Mouse (Mus musculus) adrenal gland, adult 18-20 months (tissue): ENCODE measurements around the gene Dxo. TPM values are rescaled to one million over a fixed set of nuclear protein-coding genes. Genes with fewer than 3 reads are reported as not detected.
"Not testable (repeated sequence)": the region's sequence is repeated elsewhere in the genome, so short reads cannot be mapped to it uniquely, and the experiment has no call there.

Source experiments
- DNase-seq, 2 experiments: peaks; one replicate each; pipeline ENCODE4 v3.0.0; 2021 to 2022; ENCODE audit warnings: low spot score in 2 of 2
- total RNA-seq, 2 experiments: library from RNA; stranded (reverse); gene quantifications; 1 replicate in 1 of 2; 2 replicates in 1 of 2; pipeline ENCODE4 v1.2.3; 2021

Dxo gene
- total RNA-seq, 2 experiments from 2014 or later = 75.5 to 82.1 TPM

- no peak for DNase-seq
Observed at GRCm38 (mm10) chr17:34814818-34815370, 21.9 kb upstream of the Dxo start.

GRCm38 (mm10) chr17:34830776-34831175 is 6.0 kb upstream of the Dxo start:
- DNase-seq = not testable (repeated sequence)

DNA sequence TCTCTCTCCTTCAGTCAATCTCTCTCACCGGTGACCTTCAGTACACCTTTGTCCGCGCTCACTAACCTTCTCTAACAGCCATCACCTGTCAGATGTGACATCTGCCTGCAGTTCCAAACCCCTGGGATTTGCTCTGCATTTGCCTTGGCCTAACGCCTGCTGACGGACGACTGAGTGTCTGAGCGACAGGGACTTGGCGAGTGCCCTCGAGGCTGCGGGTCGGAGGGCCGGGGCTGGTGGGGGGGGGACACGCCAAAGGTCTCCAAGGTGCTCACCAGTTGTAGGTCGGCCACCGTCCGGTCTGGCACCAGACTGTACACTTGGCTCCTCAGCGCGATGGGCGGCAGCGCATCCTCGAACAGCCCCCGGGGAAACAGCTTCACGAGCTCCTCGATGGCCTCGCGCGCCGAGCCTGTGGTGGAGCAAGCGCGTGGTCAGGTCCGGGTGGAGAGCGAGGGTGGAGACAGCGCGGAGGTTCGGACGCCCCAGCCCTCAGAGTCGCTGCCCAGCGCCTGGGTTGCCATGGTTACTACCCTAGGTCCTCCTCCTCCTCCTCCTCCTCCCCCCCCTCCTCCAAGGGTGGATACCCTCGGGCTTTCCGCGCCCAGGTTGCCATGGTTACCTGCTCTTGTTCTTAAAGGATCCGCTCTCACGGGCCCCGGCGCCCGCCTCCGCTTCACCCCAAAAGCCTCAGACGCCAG is 514 bp upstream of the Dxo start:
- no peak for DNase-seq

- DNase-seq = no peak
Observed at GRCm38 (mm10) chr17:34837464-34838324, 875 bp downstream of the Dxo start.

DNA sequence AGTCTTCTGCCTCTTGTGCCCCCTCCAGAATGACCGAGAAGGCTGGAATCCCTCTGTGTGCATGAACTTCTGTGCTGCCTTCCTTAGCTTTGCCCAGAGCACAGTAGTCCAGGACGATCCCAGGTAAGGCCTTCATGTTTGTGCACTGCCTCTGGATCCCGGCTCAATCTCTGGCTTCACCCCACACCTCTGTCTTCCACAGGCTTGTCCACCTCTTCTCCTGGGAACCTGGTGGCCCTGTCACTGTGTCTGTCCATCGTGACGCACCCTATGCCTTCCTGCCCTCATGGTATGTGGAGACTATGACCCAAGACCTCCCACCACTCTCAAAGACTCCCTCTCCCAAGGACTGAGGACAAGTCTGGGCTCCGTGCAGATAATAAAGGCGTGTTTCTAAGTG is 2.0 kb downstream of the Dxo start:
- no peak for DNase-seq

DNA sequence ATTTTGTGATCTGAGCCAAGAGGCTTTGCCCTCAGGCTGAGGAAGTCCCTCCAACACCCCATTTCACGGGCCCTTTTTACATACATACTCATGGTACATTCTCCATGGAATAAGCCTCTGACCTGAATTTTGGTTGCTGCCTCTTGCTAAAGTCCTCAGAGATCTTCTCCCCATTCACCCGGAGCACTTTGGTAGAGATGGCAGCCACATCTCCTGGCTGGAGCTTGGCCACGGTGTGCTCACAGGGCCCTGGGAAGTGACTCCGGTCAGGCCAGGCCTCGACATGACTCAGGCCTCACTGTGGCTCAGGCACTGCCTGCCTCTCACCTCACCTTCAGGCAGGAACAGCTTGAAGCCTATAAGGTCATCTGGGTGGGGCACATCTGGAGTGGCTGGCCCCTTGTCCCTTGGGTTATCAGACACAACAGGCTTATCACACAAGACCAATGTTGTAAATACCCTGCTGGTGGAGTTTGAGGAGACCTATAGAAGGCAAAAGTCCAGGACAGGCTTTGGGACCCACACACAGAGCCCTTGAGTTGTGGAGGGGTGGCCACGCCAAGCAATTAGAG is 4.0 kb downstream of the Dxo start:
- DNase-seq = no peak

DNA sequence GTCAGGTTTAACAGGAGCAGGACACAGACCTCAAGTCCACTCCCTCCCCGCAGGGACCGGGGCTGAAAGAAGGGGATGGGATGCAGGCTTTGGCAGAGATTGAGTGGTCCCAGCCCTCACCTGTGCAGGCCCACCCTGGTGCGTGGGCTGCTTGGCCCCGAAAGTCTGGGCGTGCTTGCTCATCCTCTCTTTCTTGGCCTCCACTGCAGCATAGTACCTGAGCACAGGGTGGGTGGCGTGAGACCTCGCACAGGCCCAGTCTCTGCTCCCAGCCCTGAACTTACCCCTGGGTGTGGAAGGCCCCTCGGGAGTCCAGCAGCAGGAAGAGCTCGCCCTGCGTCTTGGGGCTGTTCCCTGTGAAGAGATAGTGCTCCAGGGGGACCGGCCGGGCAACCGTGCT is 8.1 kb downstream of the Dxo start:
- no peak for DNase-seq

GRCm38 (mm10) chr17:34847192-34847591 is 10.4 kb downstream of the Dxo start:
- no peak for DNase-seq

GRCm38 (mm10) chr17:34847615-34848014 is 10.8 kb downstream of the Dxo start:
- DNase-seq = no peak

GRCm38 (mm10) chr17:34849722-34850516 is 13.1 kb downstream of the Dxo start, which contains the start of the genes Skiv2l and Nelfe:
Gene Skiv2l, minus strand, starts transcription at chr17:34850210.
Gene Nelfe, plus strand, starts transcription at chr17:34850391.
- peak; percentile 96 to 98 for DNase-seq

- DNase-seq = no peak
Observed at GRCm38 (mm10) chr17:34850517-34851125, 13.8 kb downstream of the Dxo start.

DNA sequence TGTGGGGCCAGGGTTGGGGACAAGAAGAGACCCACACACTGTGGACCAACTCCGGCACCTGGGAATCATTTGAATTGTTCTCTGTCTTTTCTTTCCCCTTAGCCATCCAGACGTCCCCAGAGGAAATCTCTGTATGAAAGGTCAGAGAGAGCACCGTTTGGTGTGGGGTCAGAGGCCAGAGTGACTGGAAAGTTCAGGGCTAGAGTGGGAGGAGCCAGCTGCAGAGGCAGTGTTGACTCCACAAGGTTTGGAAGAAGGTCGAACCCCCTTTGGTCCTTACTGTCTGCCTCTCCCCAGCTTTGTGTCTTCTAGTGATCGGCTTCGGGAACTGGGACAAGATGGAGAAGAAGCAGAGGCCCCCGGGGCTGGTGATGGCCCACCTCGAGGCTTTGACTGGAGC is 16.7 kb downstream of the Dxo start:
- no peak for DNase-seq

DNA sequence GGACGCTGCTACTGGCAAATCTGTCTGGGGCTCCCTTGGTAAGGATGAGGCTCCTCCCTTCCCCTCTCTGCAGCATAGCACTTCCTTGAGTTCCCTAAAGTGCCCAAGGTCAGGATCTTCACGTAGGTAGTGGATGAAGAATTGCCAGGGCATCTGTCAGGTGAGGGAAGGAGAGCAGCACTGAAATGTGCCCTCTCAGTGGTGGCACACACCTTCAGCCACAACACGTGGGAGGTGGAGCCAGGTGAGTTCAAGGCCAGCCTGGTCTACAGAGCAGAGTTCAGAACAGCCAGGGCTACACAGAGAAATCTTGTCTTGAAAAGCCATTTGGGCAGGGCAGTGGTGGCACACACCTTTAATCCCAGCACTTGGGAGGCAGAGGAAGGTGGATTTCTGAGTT is 17.9 kb downstream of the Dxo start:
- DNase-seq = no peak

- DNase-seq = peak; percentile 61 to 63
Observed at GRCm38 (mm10) chr17:34855825-34856224, 19.0 kb downstream of the Dxo start.

DNA sequence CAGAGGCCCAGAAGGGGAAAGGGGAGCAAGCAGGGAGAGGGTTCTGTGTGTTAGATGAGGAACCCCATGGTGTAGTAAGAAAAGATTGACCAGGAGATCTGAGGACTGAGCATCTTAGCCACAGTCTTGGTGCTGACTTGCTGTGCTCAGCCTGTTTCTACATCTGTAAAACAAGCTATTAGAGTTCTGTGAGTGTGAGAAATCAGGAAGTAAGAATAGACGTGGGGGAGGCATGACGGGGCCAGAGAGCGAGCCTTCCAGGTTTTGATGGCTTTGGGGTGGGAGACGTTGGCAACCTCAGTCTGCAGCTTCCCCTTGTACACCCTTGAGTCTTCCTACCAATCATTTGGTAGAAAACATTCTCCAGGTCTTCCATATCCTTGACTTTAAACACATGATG is 21.9 kb downstream of the Dxo start:
- no peak for DNase-seq

GRCm38 (mm10) chr17:34860514-34860913 is 23.7 kb downstream of the Dxo start:
- no peak for DNase-seq

DNA sequence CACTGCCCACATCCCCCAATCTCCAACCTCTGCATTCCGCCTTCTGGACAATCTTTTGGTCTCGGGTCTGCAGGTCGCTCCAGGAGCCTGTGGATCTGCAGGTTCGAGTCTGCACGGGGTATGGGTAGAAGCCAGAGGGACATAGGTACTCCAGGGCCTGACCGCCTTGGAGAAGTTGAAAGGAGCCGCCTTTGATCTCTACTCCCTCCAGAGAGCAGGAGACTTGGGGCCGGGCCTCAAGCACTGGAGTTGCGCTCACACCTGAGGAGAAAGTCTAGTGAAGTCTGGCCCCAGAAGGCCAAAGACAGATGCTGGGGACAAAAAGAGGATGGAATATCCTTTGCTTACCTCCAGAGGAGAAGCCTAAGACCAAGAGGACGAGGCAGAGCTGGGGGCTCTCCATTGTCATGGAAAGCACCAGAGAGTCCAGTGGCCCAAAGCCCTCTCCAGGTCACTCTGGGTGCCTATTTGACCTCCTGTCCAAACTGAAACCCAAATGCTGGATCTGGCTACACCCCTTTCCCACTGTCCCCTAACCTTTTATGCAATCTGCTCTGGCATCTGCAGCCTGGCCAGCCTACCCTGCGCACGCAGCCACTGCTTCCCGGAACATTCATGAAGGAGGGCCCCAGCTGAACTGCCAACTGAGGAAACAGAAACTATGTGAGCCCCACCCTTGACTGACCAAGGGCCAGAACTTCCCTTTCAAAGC is 25.0 kb downstream of the Dxo start:
- no peak for DNase-seq

DNA sequence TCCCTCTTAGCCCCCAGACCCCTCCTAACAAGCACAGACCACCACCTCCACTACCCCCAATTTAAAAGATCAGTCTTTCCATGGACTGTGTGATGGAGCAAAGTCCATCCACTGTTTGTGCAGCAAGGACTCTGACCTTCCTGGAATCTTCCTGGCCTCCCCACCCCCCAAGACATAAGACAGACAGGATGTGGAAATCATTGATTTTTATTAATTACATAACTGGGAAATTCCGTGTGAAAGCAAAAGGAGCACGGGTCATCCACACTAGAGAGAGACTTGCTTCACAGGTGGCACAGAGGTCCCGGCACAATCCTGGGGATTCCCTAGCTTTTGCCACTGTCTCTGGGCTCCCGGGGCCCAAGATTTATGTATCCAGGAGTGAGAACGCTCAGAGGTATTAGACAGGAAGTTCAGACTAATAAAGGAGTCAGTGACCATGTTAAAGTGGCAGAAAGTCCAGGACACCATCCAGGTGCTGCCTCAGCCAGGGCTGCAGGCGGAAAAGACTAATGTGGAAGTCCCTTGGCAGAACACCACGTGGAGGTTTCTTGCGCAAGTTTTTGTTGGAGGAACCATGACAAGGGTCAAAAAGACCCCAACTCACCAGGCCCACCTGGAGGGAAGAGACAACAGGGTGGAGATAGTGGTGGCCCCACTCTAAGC is 25.7 kb downstream of the Dxo start, which contains the start of gene Cfb:
TSS of gene Cfb (minus strand) at position 103 of the 666 bp plus-strand sequence.
- no peak for DNase-seq

DNA sequence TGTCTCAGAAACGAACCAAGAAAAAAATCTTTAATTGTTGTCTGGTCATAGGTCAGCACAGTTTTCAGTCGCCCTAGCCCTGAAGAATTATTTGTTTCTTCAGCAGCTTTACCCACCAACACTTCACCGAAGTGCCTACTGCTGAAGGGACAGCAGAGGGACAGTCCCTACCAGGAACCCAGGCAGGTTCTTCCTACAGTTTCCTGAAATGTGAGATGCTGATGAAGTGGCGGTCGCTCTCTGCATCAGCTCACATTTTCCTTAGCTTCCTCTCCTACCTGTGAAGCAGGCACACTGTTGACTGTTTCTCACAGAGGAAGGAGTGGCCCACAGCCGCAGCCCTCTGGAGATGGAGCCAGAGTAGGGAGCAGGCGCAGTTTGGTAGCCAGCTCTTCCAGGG is 29.2 kb downstream of the Dxo start:
- DNase-seq = no peak
